Mouse (Mus musculus) lung, postnatal 0 days (tissue): ENCODE results near the gene Srcin1.

Source experiments
- CTCF ChIP-seq: IDR thresholded peaks from 2 replicates; pipeline ENCODE4 v1.5.1; 2016; ENCODE audit warnings: antibody characterized with exemption, mild to moderate bottlenecking
- EP300 ChIP-seq: IDR thresholded peaks from 2 replicates; pipeline ENCODE4 v1.6.1; 2016; ENCODE audit warnings: antibody characterized with exemption, mild to moderate bottlenecking, control low read depth

GRCm38 (mm10) chr11:97572895-97573480, 3.0 kb downstream of the Srcin1 start:
- TF ChIP-seq CTCF (no peak), EP300 (no peak)
